Mouse (Mus musculus): ENCODE measurements at regions not wholly inside any gene's neighbourhood (a gene's known extent, or its start where the extent isn't known, plus 50 kb on each side); places are given as distances from the start of the nearest gene placed in this dataset.

- H3K9me3 ChIP-seq (replicated peaks; ENCODE audit: insufficient read depth, low read length), result no peaks in the 10 kb centered on the region
- no peak overlapping the region for H3K9ac ChIP-seq (ENCODE audit: control insufficient read depth, low read depth, low read length, poor library complexity, severe bottlenecking)
- TF ChIP-seq POLR2AphosphoS2 (IDR thresholded peaks at IDR 0.05; ENCODE audit: low read length), result no peak
- no peak for TF ChIP-seq MYC (IDR thresholded peaks at IDR 0.05; ENCODE audit: low read depth, low read length)
- TF ChIP-seq TAL1 (IDR thresholded peaks at IDR 0.05; ENCODE audit: low read length), result no peak
- TF ChIP-seq CHD1 (IDR thresholded peaks at IDR 0.05; ENCODE audit: low read depth, low read length), result no peak
- TF ChIP-seq MEF2A (IDR thresholded peaks at IDR 0.05; ENCODE audit: extremely low read depth, insufficient replicate concordance, low read depth, low read length, poor library complexity, severe bottlenecking), result no peak
- no peak for TF ChIP-seq ELF1 (IDR thresholded peaks at IDR 0.05; ENCODE audit: low read depth, low read length)
- TF ChIP-seq TCF12 (IDR thresholded peaks at IDR 0.05; ENCODE audit: low read depth, low read length), result no peak
- no peak for TF ChIP-seq ZMIZ1 (IDR thresholded peaks at IDR 0.05; ENCODE audit: low read depth, low read length)
- TF ChIP-seq POLR2A (IDR thresholded peaks at IDR 0.05; ENCODE audit: control insufficient read depth in 1 of 2, insufficient read depth in 1 of 2, low read depth in 1 of 2, low read length in 2 of 2, poor library complexity in 1 of 2), result no peak
- no peak for TF ChIP-seq JUND (IDR thresholded peaks at IDR 0.05; ENCODE audit: low read depth, low read length)
- no peak for TF ChIP-seq SMC3 (IDR thresholded peaks at IDR 0.05; ENCODE audit: low read depth, low read length)
- TF ChIP-seq MAZ (IDR thresholded peaks at IDR 0.05; ENCODE audit: low read depth, low read length), result no peak
- no peak for TF ChIP-seq GABPA (IDR thresholded peaks at IDR 0.05; ENCODE audit: low read depth, low read length)
- no peak for TF ChIP-seq CTCF (IDR thresholded peaks at IDR 0.05 in 2 of 3, conservative IDR thresholded peaks at IDR 0.05 in 1 of 3; ENCODE audit: control insufficient read depth in 1 of 3, insufficient read depth in 1 of 3, low read depth in 2 of 3, low read length in 3 of 3, poor library complexity in 1 of 3, severe bottlenecking in 1 of 3)
- DNase-seq (ENCODE audit: low read depth, low spot score), result no peak
- H3K79me2 ChIP-seq (ENCODE audit: control insufficient read depth, insufficient read depth, low read length, poor library complexity), result no peaks in the 10 kb centered on the region
- H3K4me1 ChIP-seq (ENCODE audit: control insufficient read depth in 1 of 2, insufficient read depth in 2 of 2, low read length in 2 of 2), result no peaks in the 10 kb centered on the region
- H3K27ac ChIP-seq (ENCODE audit: control insufficient read depth, low read depth, low read length), result no peak overlapping the region
- H3K27me3 ChIP-seq (ENCODE audit: control insufficient read depth in 1 of 2, insufficient read depth in 2 of 2, low read length in 2 of 2), result no peaks in the 10 kb centered on the region
- no peak overlapping the region for H3K4me3 ChIP-seq (ENCODE audit: control insufficient read depth in 1 of 2, insufficient read depth in 1 of 2, low read depth in 2 of 2, low read length in 2 of 2)
- no peaks in the 10 kb centered on the region for H3K36me3 ChIP-seq (ENCODE audit: control insufficient read depth in 1 of 2, insufficient read depth in 2 of 2, low read length in 2 of 2)
Measured at GRCm38 (mm10) chr7:117735699-117736020, 354.9 kb downstream of the Xylt1 start.

- Histone ChIP-seq H3K27ac (ENCODE audit: control insufficient read depth, low read depth, low read length) (no peak overlapping the region), H3K9me3 (replicated peaks; ENCODE audit: insufficient read depth, low read length) (no peaks in the 10 kb centered on the region), H3K27me3 (ENCODE audit: control insufficient read depth in 1 of 2, insufficient read depth in 2 of 2, low read length in 2 of 2) (no peaks in the 10 kb centered on the region), H3K36me3 (ENCODE audit: control insufficient read depth in 1 of 2, insufficient read depth in 2 of 2, low read length in 2 of 2) (no peaks in the 10 kb centered on the region), H3K79me2 (ENCODE audit: control insufficient read depth, insufficient read depth, low read length, poor library complexity) (no peaks in the 10 kb centered on the region), H3K9ac (ENCODE audit: control insufficient read depth, low read depth, low read length, poor library complexity, severe bottlenecking) (no peak overlapping the region), H3K4me1 (ENCODE audit: control insufficient read depth in 1 of 2, insufficient read depth in 2 of 2, low read length in 2 of 2) (no peaks in the 10 kb centered on the region), H3K4me3 (ENCODE audit: control insufficient read depth in 1 of 2, insufficient read depth in 1 of 2, low read depth in 2 of 2, low read length in 2 of 2) (no peak overlapping the region)
- TF ChIP-seq RCOR1 (IDR thresholded peaks at IDR 0.05; ENCODE audit: low read depth, low read length) (no peak), MYC (IDR thresholded peaks at IDR 0.05; ENCODE audit: low read depth, low read length) (no peak), POLR2AphosphoS2 (IDR thresholded peaks at IDR 0.05; ENCODE audit: low read length) (no peak), USF1 (IDR thresholded peaks at IDR 0.05; ENCODE audit: low read depth, low read length) (no peak), ZNF384 (IDR thresholded peaks at IDR 0.05; ENCODE audit: low read depth, low read length) (no peak), MAX (IDR thresholded peaks at IDR 0.05; ENCODE audit: low read length) (no peak), KAT2A (conservative IDR thresholded peaks at IDR 0.05; ENCODE audit: low read depth, low read length) (no peak), MAFK (IDR thresholded peaks at IDR 0.05; ENCODE audit: borderline replicate concordance, low read depth, low read length) (no peak), JUND (IDR thresholded peaks at IDR 0.05; ENCODE audit: low read depth, low read length) (no peak), CHD1 (IDR thresholded peaks at IDR 0.05; ENCODE audit: low read depth, low read length) (no peak), EP300 (IDR thresholded peaks at IDR 0.05; ENCODE audit: low read depth in 1 of 2, low read length in 2 of 2) (no peak), CTCF (IDR thresholded peaks at IDR 0.05 in 2 of 3, conservative IDR thresholded peaks at IDR 0.05 in 1 of 3; ENCODE audit: control insufficient read depth in 1 of 3, insufficient read depth in 1 of 3, low read depth in 2 of 3, low read length in 3 of 3, poor library complexity in 1 of 3, severe bottlenecking in 1 of 3) (no peak), UBTF (IDR thresholded peaks at IDR 0.05; ENCODE audit: borderline replicate concordance, insufficient read depth, low read depth, low read length) (no peak), GATA1 (IDR thresholded peaks at IDR 0.05; ENCODE audit: low read depth, low read length) (no peak)
- DNase-seq (ENCODE audit: low read depth, low spot score), result no peak
Measured at GRCm38 (mm10) chr7:117734994-117735698, 354.4 kb downstream of the Xylt1 start.
